Mouse (Mus musculus): ENCODE results near the gene Phc2.

Phc2 gene

GRCm38 (mm10) chr4:128691195-128691594 is 36.7 kb downstream of the Phc2 start:
- no peak for DNase-seq (ENCODE audit: low read depth, low spot score)

- DNase-seq (ENCODE audit: low read depth, low spot score), result no peak
Measured at GRCm38 (mm10) chr4:128692149-128692925, 37.8 kb downstream of the Phc2 start.

- no peak for DNase-seq (ENCODE audit: low read depth, low spot score)
Measured at GRCm38 (mm10) chr4:128693207-128693606, 38.7 kb downstream of the Phc2 start.

GRCm38 (mm10) chr4:128694315-128694714 is 39.8 kb downstream of the Phc2 start:
- no peak for DNase-seq (ENCODE audit: low read depth, low spot score)

- no peak for DNase-seq (ENCODE audit: low read depth, low spot score)
Measured at GRCm38 (mm10) chr4:128695149-128695548, 40.6 kb downstream of the Phc2 start.

GRCm38 (mm10) chr4:128698011-128698861 is 43.7 kb downstream of the Phc2 start:
- no peak for DNase-seq (ENCODE audit: low read depth, low spot score)

- DNase-seq (ENCODE audit: low read depth, low spot score), result no peak
Measured at GRCm38 (mm10) chr4:128699916-128700315, 45.4 kb downstream of the Phc2 start.

GRCm38 (mm10) chr4:128700543-128700942 is 46.0 kb downstream of the Phc2 start:
- DNase-seq (ENCODE audit: low read depth, low spot score), result peak; percentile 49

- DNase-seq (ENCODE audit: low read depth, low spot score), result no peak
Measured at GRCm38 (mm10) chr4:128705138-128705720, 50.7 kb downstream of the Phc2 start.

GRCm38 (mm10) chr4:128706626-128707025 is 52.1 kb downstream of the Phc2 start:
- DNase-seq (ENCODE audit: low read depth, low spot score), result peak; percentile 28

GRCm38 (mm10) chr4:128707384-128707783 is 52.9 kb downstream of the Phc2 start:
- no peak for DNase-seq (ENCODE audit: low read depth, low spot score)

- DNase-seq (ENCODE audit: low read depth, low spot score), result no peak
Measured at GRCm38 (mm10) chr4:128709061-128709780, 54.7 kb downstream of the Phc2 start.

GRCm38 (mm10) chr4:128709781-128710166 is 55.3 kb downstream of the Phc2 start:
- no peak for DNase-seq (ENCODE audit: low read depth, low spot score)

- no peak for DNase-seq (ENCODE audit: low read depth, low spot score)
Measured at GRCm38 (mm10) chr4:128710286-128710685, 55.8 kb downstream of the Phc2 start.

- no peak for DNase-seq (ENCODE audit: low read depth, low spot score)
Measured at GRCm38 (mm10) chr4:128710800-128711199, 56.3 kb downstream of the Phc2 start.

- peak; percentile 96 for DNase-seq (ENCODE audit: low read depth, low spot score)
Measured at GRCm38 (mm10) chr4:128711455-128712135, 57.1 kb downstream of the Phc2 start.

- DNase-seq (ENCODE audit: low read depth, low spot score), result no peak
Measured at GRCm38 (mm10) chr4:128712136-128712655, 57.7 kb downstream of the Phc2 start.

GRCm38 (mm10) chr4:128712941-128713340 is 58.4 kb downstream of the Phc2 start:
- no peak for DNase-seq (ENCODE audit: low read depth, low spot score)

GRCm38 (mm10) chr4:128715241-128716204 is 61.0 kb downstream of the Phc2 start:
- peak; percentile 96 for DNase-seq (ENCODE audit: low read depth, low spot score)

GRCm38 (mm10) chr4:128716279-128716678 is 61.8 kb downstream of the Phc2 start:
- no peak for DNase-seq (ENCODE audit: low read depth, low spot score)

Data from R1 (cell line).